Mouse (Mus musculus): ENCODE results near the gene Zfp36l2.

Zfp36l2 gene

DNA sequence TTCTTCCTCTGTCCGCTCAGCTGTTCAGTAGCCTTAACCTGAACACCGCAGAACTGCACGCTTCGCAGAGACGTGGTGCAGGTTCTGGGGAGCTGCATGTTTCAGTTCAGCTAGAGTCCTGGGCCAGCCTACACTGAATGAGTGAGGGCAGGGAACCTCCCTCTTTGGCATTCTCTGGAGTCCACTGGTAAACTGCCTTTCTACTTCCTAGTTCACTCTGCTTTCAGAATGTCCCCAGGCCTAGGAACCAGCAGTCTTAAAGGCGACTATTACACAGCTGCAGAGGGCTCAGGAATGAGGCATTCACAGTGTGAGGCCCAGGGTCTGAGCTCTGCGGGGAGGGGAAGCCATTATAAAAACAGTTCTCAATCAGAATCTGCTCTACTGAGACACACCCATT lies 15.6 kb upstream of the Zfp36l2 start:
- no peak for TF ChIP-seq GATA4 (IDR thresholded peaks at IDR 0.05; ENCODE audit: insufficient replicate concordance, low read length)

- TF ChIP-seq GATA4 (IDR thresholded peaks at IDR 0.05; ENCODE audit: insufficient replicate concordance, low read length): no peak
Measured at GRCm38 (mm10) chr17:84201183-84201582, 13.4 kb upstream of the Zfp36l2 start.

DNA sequence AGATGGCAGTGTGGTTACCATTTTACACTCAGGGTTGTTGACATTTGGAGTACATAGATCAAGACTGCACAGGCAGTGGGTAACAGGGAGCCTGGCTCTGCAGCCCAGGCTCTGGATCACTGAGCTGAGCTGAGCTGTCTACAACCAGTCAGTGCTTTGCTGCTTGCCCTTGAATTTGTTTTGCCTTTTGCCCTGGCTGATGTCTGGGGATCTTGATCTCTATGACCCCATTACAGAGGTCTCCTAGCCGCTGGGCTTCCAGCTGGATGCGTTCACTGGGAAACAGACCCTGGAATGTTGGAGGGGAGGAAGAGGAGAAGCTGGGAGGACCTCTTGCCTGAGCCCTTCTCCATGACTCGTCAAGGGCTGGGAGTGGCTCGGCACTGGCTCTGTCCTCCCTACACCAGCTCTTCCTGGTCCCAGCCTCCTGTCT lies 10.2 kb upstream of the Zfp36l2 start:
- TF ChIP-seq GATA4 (IDR thresholded peaks at IDR 0.05; ENCODE audit: insufficient replicate concordance, low read length): no peak

DNA sequence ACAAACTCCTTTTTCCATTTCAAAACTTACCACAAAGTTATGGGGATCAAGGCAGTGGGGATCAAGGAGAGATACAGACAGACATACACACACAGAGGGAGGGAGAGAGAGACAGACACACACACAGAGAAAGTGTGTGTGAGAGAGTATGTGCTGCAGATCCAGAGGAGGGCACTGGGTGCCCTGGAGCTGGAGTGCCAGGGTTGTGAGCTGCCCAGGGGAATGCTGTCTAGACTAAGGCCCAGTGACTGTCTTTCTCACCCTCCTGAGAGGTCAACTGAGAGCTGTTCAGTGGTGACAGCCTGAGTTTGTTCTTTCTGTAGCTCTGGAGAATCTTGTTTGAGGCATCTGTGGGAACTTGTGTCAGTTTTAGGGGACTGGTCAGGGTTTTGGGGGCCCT lies 8.6 kb upstream of the Zfp36l2 start:
- no peak for TF ChIP-seq GATA4 (IDR thresholded peaks at IDR 0.05; ENCODE audit: insufficient replicate concordance, low read length)

GRCm38 (mm10) chr17:84195835-84196234 lies 8.1 kb upstream of the Zfp36l2 start:
- no peak for TF ChIP-seq GATA4 (IDR thresholded peaks at IDR 0.05; ENCODE audit: insufficient replicate concordance, low read length)

DNA sequence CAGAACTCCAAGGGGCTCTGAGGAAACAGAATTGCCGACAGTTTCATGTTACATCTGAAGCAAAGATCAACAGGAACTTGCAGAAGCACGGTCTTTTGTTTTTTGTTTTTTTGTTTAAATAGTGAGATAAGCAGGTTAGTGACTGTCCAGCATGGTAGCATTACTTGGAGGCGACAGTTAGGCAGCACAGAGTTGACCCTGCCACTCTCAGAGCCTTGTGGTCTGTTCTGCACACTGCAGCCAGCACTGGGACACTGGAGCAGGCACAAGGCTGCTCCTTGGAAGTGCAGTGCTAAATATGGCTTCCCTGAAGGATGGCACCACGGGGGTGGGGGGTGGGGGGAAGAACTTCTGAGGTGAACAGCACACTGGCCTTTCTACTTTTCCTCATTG lies 7.3 kb upstream of the Zfp36l2 start:
- no peak for TF ChIP-seq GATA4 (IDR thresholded peaks at IDR 0.05; ENCODE audit: insufficient replicate concordance, low read length)

GRCm38 (mm10) chr17:84194282-84195002 lies 6.7 kb upstream of the Zfp36l2 start:
- no peak for TF ChIP-seq GATA4 (IDR thresholded peaks at IDR 0.05; ENCODE audit: insufficient replicate concordance, low read length)

- no peak for TF ChIP-seq GATA4 (IDR thresholded peaks at IDR 0.05; ENCODE audit: insufficient replicate concordance, low read length)
Measured at GRCm38 (mm10) chr17:84193411-84193810, 5.7 kb upstream of the Zfp36l2 start.

GRCm38 (mm10) chr17:84191946-84192345 lies 4.2 kb upstream of the Zfp36l2 start:
- TF ChIP-seq GATA4 (IDR thresholded peaks at IDR 0.05; ENCODE audit: insufficient replicate concordance, low read length): no peak

- no peak for TF ChIP-seq GATA4 (IDR thresholded peaks at IDR 0.05; ENCODE audit: insufficient replicate concordance, low read length)
Measured at GRCm38 (mm10) chr17:84190885-84191284, 3.1 kb upstream of the Zfp36l2 start.

GRCm38 (mm10) chr17:84189127-84189854 lies 1.5 kb upstream of the Zfp36l2 start:
- no peak for TF ChIP-seq GATA4 (IDR thresholded peaks at IDR 0.05; ENCODE audit: insufficient replicate concordance, low read length)

DNA sequence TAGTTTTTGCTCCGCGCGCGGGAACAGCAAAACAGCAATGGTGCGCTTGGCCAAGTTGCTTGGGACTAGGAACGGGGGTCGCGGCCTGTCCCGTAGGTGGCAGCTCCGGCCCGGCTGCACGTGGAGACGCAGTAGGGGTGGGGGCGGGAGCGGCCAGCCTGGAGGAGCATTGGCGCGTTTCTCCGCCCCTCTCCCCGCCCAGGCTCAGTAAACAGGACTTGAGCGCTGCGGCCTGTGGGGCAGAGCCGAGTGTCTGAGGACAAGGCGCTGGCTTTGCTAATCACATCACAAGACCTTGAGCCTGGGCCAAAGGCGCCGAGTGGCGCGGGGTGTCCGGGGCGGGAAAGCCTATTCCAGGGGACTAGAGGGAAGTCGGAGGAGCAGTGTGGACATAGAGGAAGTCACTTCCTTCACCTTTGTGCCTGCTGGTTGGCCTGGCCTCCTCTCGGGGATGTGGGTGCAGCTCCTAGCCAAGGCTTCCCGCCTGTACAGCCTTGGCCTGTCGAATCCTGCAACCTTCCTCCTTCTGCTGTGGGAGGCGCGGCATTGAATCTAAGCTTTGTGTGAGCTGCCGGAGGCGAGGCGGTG lies 721 bp upstream of the Zfp36l2 start:
- peak; percentile 90; the same call in 1 of the 2 replicates for TF ChIP-seq GATA4 (IDR thresholded peaks at IDR 0.05; ENCODE audit: insufficient replicate concordance, low read length)

GRCm38 (mm10) chr17:84186451-84187202 lies 1.1 kb downstream of the Zfp36l2 start:
- no peak for TF ChIP-seq GATA4 (IDR thresholded peaks at IDR 0.05; ENCODE audit: insufficient replicate concordance, low read length)

- TF ChIP-seq GATA4 (IDR thresholded peaks at IDR 0.05; ENCODE audit: insufficient replicate concordance, low read length): no peak
Measured at GRCm38 (mm10) chr17:84185581-84186450, 1.9 kb downstream of the Zfp36l2 start.

Measured in liver, adult (tissue).